In the genomic region with DNA sequence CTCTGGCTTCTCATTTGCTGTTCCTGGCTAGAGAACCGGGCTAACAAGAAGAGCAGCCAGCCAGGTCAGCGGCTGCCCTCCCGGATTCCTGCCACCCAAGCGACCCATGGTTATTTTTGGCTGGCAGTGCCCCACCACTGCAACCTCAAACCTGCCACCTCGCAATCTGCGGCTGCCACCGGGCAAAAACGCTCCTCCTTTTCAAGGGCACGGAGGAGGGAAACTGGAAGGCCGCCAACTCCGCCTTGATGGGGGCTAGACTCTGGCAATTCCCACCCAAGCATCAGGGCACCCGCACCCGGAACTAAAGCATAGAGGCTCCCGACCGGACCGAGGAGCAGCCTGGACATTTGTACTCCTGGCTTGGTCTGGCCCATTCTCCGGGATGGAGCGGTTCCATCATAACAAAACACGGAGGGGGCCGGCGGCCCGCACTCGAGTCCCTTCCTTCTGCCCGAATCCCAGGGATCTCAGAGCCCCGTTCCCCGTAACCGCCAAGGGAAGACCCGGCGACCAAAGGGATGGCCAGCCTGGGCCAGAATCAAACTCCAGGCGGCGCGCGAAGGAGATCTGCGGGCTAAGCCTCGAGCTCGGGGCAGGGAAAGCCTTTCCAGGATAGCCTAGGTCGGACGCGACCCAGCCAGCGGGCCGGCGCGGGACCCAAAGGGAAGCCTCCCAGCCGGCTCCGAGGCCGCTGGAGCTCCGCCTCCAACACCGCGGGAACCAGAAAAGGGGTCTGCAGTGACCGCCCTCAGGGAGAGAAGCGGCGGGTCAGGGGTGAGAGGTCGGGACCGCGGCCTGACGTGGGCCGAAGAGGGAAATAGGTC, we compare ENCODE assay signal across 8 mouse cellular contexts. TPM values are rescaled to one million over a fixed set of nuclear protein-coding genes. Genes with fewer than 3 reads are reported as not detected.
DNase-seq lines count a peak whose midpoint lies in the region; ATAC-seq and TF ChIP-seq lines count a peak whose summit lies in the region.

No protein-coding gene starts in this region.

- peak overlapping the region; percentile 99 for H3K9ac ChIP-seq in hindbrain, postnatal 0 days (replicated peaks; ENCODE audit: low read length)

- peak; percentile 38 for TF ChIP-seq CTCF in hindbrain, postnatal 0 days (IDR thresholded peaks at IDR 0.05; ENCODE audit: low read depth)

- H3K9me3 ChIP-seq in hindbrain, postnatal 0 days (ENCODE audit: low read length), result no peaks in the 10 kb centered on the region

- peak; percentile 22 for ATAC-seq in activated CD4-positive, CD25-positive, alpha-beta regulatory T cell, adult 4 months
- ATAC-seq in hindbrain, postnatal 0 days, result peak; percentile 62
- ATAC-seq in megakaryocyte, adult 5-6 weeks (ENCODE audit: poor library complexity, severe bottlenecking), result peak; percentile 4

- H3K4me3 ChIP-seq in hindbrain, postnatal 0 days (ENCODE audit: low read length), result peak overlapping the region; percentile 95

- under 1% methylated on average over 56 of the region's 57 CpGs for WGBS in hindbrain, postnatal 0 days

- peak overlapping the region; percentile 99 for H3K27ac ChIP-seq in hindbrain, postnatal 0 days

- peaks cover 15% of the 10 kb centered on the region for H3K36me3 ChIP-seq in hindbrain, postnatal 0 days (ENCODE audit: insufficient read depth, low read length)

- no peaks in the 10 kb centered on the region for H3K27me3 ChIP-seq in hindbrain, postnatal 0 days (ENCODE audit: insufficient read depth, low read length)

- peak; percentile 46 to 74 for DNase-seq in cerebellum, postnatal 4 days (ENCODE audit: low spot score in 2 of 2)
- DNase-seq in gastrocnemius, adult 8-10 months (ENCODE audit: low spot score in 2 of 2), result peak; percentile 69 to 80
- peak; percentile 78 for DNase-seq in hindbrain, postnatal 0 days (ENCODE audit: low spot score)
- peak; percentile 69 to 77 for DNase-seq in left cerebral cortex, adult 9 months (ENCODE audit: low spot score in 2 of 2)
- DNase-seq in right cerebral cortex, postnatal 4 days, result peak; percentile 80
- no peak for DNase-seq in yolk sac, embryonic 10.5 days (ENCODE audit: low spot score)

- peaks cover 31% of the 10 kb centered on the region for H3K4me1 ChIP-seq in hindbrain, postnatal 0 days (ENCODE audit: insufficient read depth, low read length)

- peak overlapping the region; percentile 94 for H3K4me2 ChIP-seq in hindbrain, postnatal 0 days (ENCODE audit: low read depth, low read length)

RNA-seq across cellular contexts. Expression of a gene that starts 1.3 kb away (rescaled TPM):
- 10 to 100 TPM; 70.7 to 77.8 TPM for polyA plus RNA-seq in activated CD4-positive, CD25-positive, alpha-beta regulatory T cell, adult 4 months (2017; shearing (Covaris generic))
- 10 to 100 TPM; 41.4 to 61.1 (median 44.6) TPM for total RNA-seq in gastrocnemius, adult 8-10 months (2022)
- 76.3 and 83.7 TPM in 2 replicates for total RNA-seq in hindbrain, postnatal 0 days (2014; rRNA removed)
- 48.8 and 52.7 TPM in 2 replicates for polyA plus RNA-seq in hindbrain, postnatal 0 days (2015; fragmentation: Nextera tagmentation; extraction: Ambion mirVana)
- 55.8 and 59.7 TPM in 2 replicates for total RNA-seq in megakaryocyte, adult 5-6 weeks (2015)
- total RNA-seq in megakaryocyte, adult 5-6 weeks (2017), result 60.0 and 91.1 TPM in 2 replicates

RNA-seq across cellular contexts. Expression of a gene that starts 56.0 kb away (rescaled TPM):
- 10 to 100 TPM; 23.1 to 26.5 TPM for polyA plus RNA-seq in activated CD4-positive, CD25-positive, alpha-beta regulatory T cell, adult 4 months (2017; shearing (Covaris generic))
- 1 to 10 TPM; 4.8 to 6.7 (median 6.3) TPM for total RNA-seq in gastrocnemius, adult 8-10 months (2022)
- total RNA-seq in hindbrain, postnatal 0 days (2014; rRNA removed), result 10.2 and 10.3 TPM in 2 replicates
- 23.2 and 25.4 TPM in 2 replicates for polyA plus RNA-seq in hindbrain, postnatal 0 days (2015; fragmentation: Nextera tagmentation; extraction: Ambion mirVana)
- total RNA-seq in megakaryocyte, adult 5-6 weeks (2015), result 5.5 and 5.7 TPM in 2 replicates
- total RNA-seq in megakaryocyte, adult 5-6 weeks (2017), result 3.7 and 4.9 TPM in 2 replicates

Comparison
In these comparisons a context has a peak if more than half of its experiments do, and no peak if none do; other contexts are left out.
1. ATAC-seq: peak in every context shown above with its lines; median percentile 62 in hindbrain, postnatal 0 days; 22 in activated CD4-positive, CD25-positive, alpha-beta regulatory T cell, adult 4 months; 4 in megakaryocyte, adult 5-6 weeks.